Mouse (Mus musculus) CH12.LX (cell line): ENCODE measurements around the gene Serpina12.

Experiments
- BHLHE40 ChIP-seq: IDR thresholded peaks from 2 replicates; pipeline ENCODE4 v1.6.1; 2011; ENCODE audit warnings: mild to moderate bottlenecking, low read depth, low read length, improper control_type of control experiment
- CHD1 ChIP-seq: IDR thresholded peaks from 2 replicates; pipeline ENCODE4 v1.6.1; 2012; ENCODE audit warnings: low read depth, low read length, improper control_type of control experiment, inconsistent platforms
- CTCF ChIP-seq, 2 experiments: IDR thresholded peaks in 1 of 2; conservative IDR thresholded peaks in 1 of 2; 2 replicates each; pipeline ENCODE4 v1.5.1; 2011 to 2012; ENCODE audit warnings: low read depth in 2 of 2, low read length in 2 of 2, improper control_type of control experiment in 1 of 2, inconsistent platforms in 1 of 2, mild to moderate bottlenecking in 1 of 2, moderate library complexity in 1 of 2
- E2F4 ChIP-seq: IDR thresholded peaks from 2 replicates; pipeline ENCODE4 v1.6.1; 2011; ENCODE audit warnings: low read depth, low read length, improper control_type of control experiment; ENCODE audit not compliant: insufficient replicate concordance
- EP300 ChIP-seq: IDR thresholded peaks from 2 replicates; pipeline ENCODE4 v1.6.1; 2011; ENCODE audit warnings: low read length, improper control_type of control experiment
- JUN ChIP-seq: IDR thresholded peaks from 2 replicates; pipeline ENCODE4 v1.6.1; 2011; ENCODE audit warnings: low read depth, mild to moderate bottlenecking, low read length, improper control_type of control experiment, moderate library complexity; ENCODE audit not compliant: insufficient read depth
- JUND ChIP-seq: conservative IDR thresholded peaks from 2 replicates; pipeline ENCODE4 v1.6.1; 2011; ENCODE audit warnings: low read depth, low read length, improper control_type of control experiment
- MAFK ChIP-seq: IDR thresholded peaks from 2 replicates; pipeline ENCODE4 v1.6.1; 2011; ENCODE audit warnings: low read length, improper control_type of control experiment; ENCODE audit not compliant: insufficient replicate concordance
- PAX5 ChIP-seq: IDR thresholded peaks from 2 replicates; pipeline ENCODE4 v1.6.1; 2012; ENCODE audit warnings: low read length, inconsistent platforms, mixed read lengths
- POLR2A ChIP-seq: IDR thresholded peaks from 2 replicates; pipeline ENCODE4 v1.6.1; 2011; ENCODE audit warnings: low read depth, mild to moderate bottlenecking, improper control_type of control experiment, low read length
- RAD21 ChIP-seq: IDR thresholded peaks from 2 replicates; pipeline ENCODE4 v1.6.1; 2011; ENCODE audit warnings: low read depth, mild to moderate bottlenecking, low read length, improper control_type of control experiment, moderate library complexity
- ZC3H11A ChIP-seq: IDR thresholded peaks from 2 replicates; pipeline ENCODE4 v1.6.1; 2012; ENCODE audit warnings: low read depth, mild to moderate bottlenecking, inconsistent platforms, low read length, improper control_type of control experiment
- ZKSCAN1 ChIP-seq: IDR thresholded peaks from 2 replicates; pipeline ENCODE4 v1.6.1; 2012; ENCODE audit warnings: low read depth, inconsistent platforms, low read length, improper control_type of control experiment, borderline replicate concordance
- ZNF384 ChIP-seq: IDR thresholded peaks from 2 replicates; pipeline ENCODE4 v1.6.1; 2012; ENCODE audit warnings: low read depth, low read length, improper control_type of control experiment, inconsistent platforms

DNA sequence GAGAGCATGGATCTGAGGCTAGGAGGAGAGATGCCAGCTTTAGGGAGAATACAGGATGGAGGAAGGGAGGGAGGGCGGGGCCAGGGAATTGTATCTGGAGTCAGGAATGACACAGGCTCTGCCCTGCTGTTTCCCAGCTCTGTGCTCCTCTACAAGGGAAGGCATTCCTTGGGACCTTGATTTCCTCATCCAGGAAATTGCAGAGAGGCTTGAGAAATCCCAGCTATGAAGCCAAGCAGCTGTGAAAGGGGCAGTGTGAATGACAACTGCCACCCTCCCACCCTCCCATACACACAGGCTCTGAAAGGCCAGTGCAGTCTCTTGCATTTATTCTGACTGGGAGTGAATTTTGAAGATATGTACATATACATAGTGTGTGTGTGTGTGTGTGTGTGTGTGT lies 9.8 kb upstream of the Serpina12 start:
- TF ChIP-seq MAFK: no peak
- TF ChIP-seq JUND: no peak
- no peak for TF ChIP-seq ZC3H11A
- no peak for TF ChIP-seq ZNF384
- TF ChIP-seq E2F4: no peak
- no peak for TF ChIP-seq POLR2A
- no peak for TF ChIP-seq CTCF (conservative IDR thresholded peaks at IDR 0.05 in 1 of 2, IDR thresholded peaks at IDR 0.05 in 1 of 2; ENCODE audit: low read depth in 2 of 2, low read length in 2 of 2)
- no peak for TF ChIP-seq EP300
- TF ChIP-seq JUN: no peak
- TF ChIP-seq RAD21: no peak
- no peak for TF ChIP-seq CHD1
- TF ChIP-seq PAX5: no peak
- TF ChIP-seq ZKSCAN1: no peak
- TF ChIP-seq BHLHE40: no peak
